In genomic region chr1:66839755-66840438, GRCm38 (mm10) we compare ENCODE assay signal across 20 mouse cellular contexts. TPM values are rescaled to one million over a fixed set of nuclear protein-coding genes. Genes with fewer than 3 reads are reported as not detected.
DNase-seq lines count a peak whose midpoint lies in the region; ATAC-seq and TF ChIP-seq lines count a peak whose summit lies in the region.
"Had no signal": no experiment of that assay in that cellular context is flagged by ENCODE, and none has a peak within 500 bp of the region (broad histone marks: within the 10 kb centered on the region; RNA-seq: fewer than 3 reads in every experiment).

No protein-coding gene starts in this region.

- WGBS in heart, embryonic 12.5 days: 60% methylated on average over 7 of the region's 7 CpGs
- 70% methylated on average over 7 of the region's 7 CpGs for WGBS in liver, embryonic 15.5 days (ENCODE audit: insufficient replicate concordance)
- WGBS in intestine, postnatal 0 days: 22% methylated on average over 7 of the region's 7 CpGs

- no peak for DNase-seq in heart, postnatal 36 days
- DNase-seq in liver: no peak
- no peak for DNase-seq in kidney, adult 11 months
- DNase-seq in ovary, adult 18-20 months (ENCODE audit: low spot score): no peak
- DNase-seq: adrenal gland, postnatal 25 days; cerebellum, postnatal 10 days; embryo, embryonic 11 days; retina, postnatal 1 day; thymus, postnatal 14 days had no signal

- peaks cover 50% of the 10 kb centered on the region for H3K36me3 ChIP-seq in heart, embryonic 12.5 days
- peaks cover 37% of the 10 kb centered on the region for H3K36me3 ChIP-seq in liver, embryonic 15.5 days (replicated peaks)
- H3K36me3 ChIP-seq in intestine, postnatal 0 days (ENCODE audit: control insufficient read depth, insufficient read depth): peaks cover 46% of the 10 kb centered on the region
- H3K36me3 ChIP-seq: hindbrain, embryonic 15.5 days; neural tube, embryonic 15.5 days had no signal

- no peak for TF ChIP-seq CTCF in intestine, postnatal 0 days (IDR thresholded peaks at IDR 0.05; ENCODE audit: low read depth)

- peak overlapping the region; percentile 44; the same call in 1 of the 2 replicates for H3K27ac ChIP-seq in heart, embryonic 12.5 days (ENCODE audit: poor library complexity, severe bottlenecking)
- 0 out of 2 replicates have a peak overlapping the region, but pooled peaks have one; percentile 2 for H3K27ac ChIP-seq in liver, embryonic 15.5 days (replicated peaks)
- H3K27ac ChIP-seq in intestine, postnatal 0 days (ENCODE audit: low read depth, low read length): no peak overlapping the region
- H3K27ac ChIP-seq: forebrain, embryonic 13.5 days; hindbrain, embryonic 15.5 days; layer of hippocampus, adult 2 months; macrophage; neural tube, embryonic 15.5 days had no signal

- no peak overlapping the region for H3K4me3 ChIP-seq in heart, embryonic 12.5 days
- H3K4me3 ChIP-seq in liver, embryonic 15.5 days (replicated peaks): no peak overlapping the region
- H3K4me3 ChIP-seq in intestine, postnatal 0 days (ENCODE audit: low read depth, low read length): no peak overlapping the region
- H3K4me3 ChIP-seq: forebrain, embryonic 13.5 days; hindbrain, embryonic 15.5 days; layer of hippocampus, adult 2 months; neural tube, embryonic 15.5 days had no signal

- intact Hi-C loops in heart, postnatal 36 days (cut with DNase I): loop anchor here (5.0 kb wide), 2 partner anchors 118 to 163 kb away; no protein-coding TSS in a partner anchor

- H3K4me1 ChIP-seq in heart, embryonic 12.5 days (replicated peaks): peaks cover 8% of the 10 kb centered on the region; the same call in 1 of the 2 replicates
- no peaks in the 10 kb centered on the region; the same call in 1 of the 2 replicates for H3K4me1 ChIP-seq in liver, embryonic 15.5 days (replicated peaks)
- no peaks in the 10 kb centered on the region for H3K4me1 ChIP-seq in intestine, postnatal 0 days (replicated peaks; ENCODE audit: control insufficient read depth, insufficient read depth, low read length)
- H3K4me1 ChIP-seq: forebrain, embryonic 13.5 days; hindbrain, embryonic 15.5 days had no signal

- no peak overlapping the region for H3K9ac ChIP-seq in heart, embryonic 12.5 days
- no peak overlapping the region for H3K9ac ChIP-seq in liver, embryonic 15.5 days
- H3K9ac ChIP-seq in intestine, postnatal 0 days (ENCODE audit: low read depth, low read length): no peak overlapping the region
- H3K9ac ChIP-seq: forebrain, embryonic 13.5 days; hindbrain, embryonic 15.5 days; neural tube, embryonic 15.5 days had no signal

- no peaks in the 10 kb centered on the region for H3K27me3 ChIP-seq in heart, embryonic 12.5 days (replicated peaks)
- no peaks in the 10 kb centered on the region for H3K27me3 ChIP-seq in liver, embryonic 15.5 days
- no peaks in the 10 kb centered on the region for H3K27me3 ChIP-seq in intestine, postnatal 0 days (replicated peaks; ENCODE audit: control insufficient read depth, insufficient read depth, low read length)
- H3K27me3 ChIP-seq: forebrain, embryonic 13.5 days; hindbrain, embryonic 15.5 days; neural tube, embryonic 15.5 days had no signal

- ATAC-seq in heart, embryonic 12.5 days (ENCODE audit: insufficient number of reproducible peaks, low FRiP score): no peak
- peak; percentile 43; the same call in 1 of the 2 replicates for ATAC-seq in liver, embryonic 15.5 days (ENCODE audit: insufficient read depth)
- ATAC-seq in intestine, postnatal 0 days: peak; percentile 53
- peak; percentile 22; the same call in 1 of the 2 replicates for ATAC-seq in megakaryocyte-erythroid progenitor cell, adult 5-6 weeks (replicated peaks; ENCODE audit: low FRiP score, low TSS enrichment, poor library complexity, severe bottlenecking)
- ATAC-seq: activated CD4-positive, CD25-positive, alpha-beta regulatory T cell, adult 4 months had no signal

- no peak overlapping the region for H3K4me2 ChIP-seq in heart, embryonic 12.5 days
- H3K4me2 ChIP-seq in liver, embryonic 15.5 days: no peak overlapping the region
- no peak overlapping the region for H3K4me2 ChIP-seq in intestine, postnatal 0 days (replicated peaks; ENCODE audit: low read depth)
- H3K4me2 ChIP-seq: forebrain, embryonic 13.5 days; heart, embryonic 11.5 days; hindbrain, embryonic 15.5 days; neural tube, embryonic 15.5 days had no signal

- no peaks in the 10 kb centered on the region for H3K9me3 ChIP-seq in heart, embryonic 12.5 days (replicated peaks)
- H3K9me3 ChIP-seq in liver, embryonic 15.5 days (replicated peaks): no peaks in the 10 kb centered on the region
- H3K9me3 ChIP-seq in intestine, postnatal 0 days (ENCODE audit: control insufficient read depth): no peaks in the 10 kb centered on the region
- H3K9me3 ChIP-seq: forebrain, embryonic 13.5 days; hindbrain, embryonic 15.5 days; neural tube, embryonic 15.5 days had no signal

RNA-seq across cellular contexts. Expression of gene Kansl1l, which starts 22.5 kb away (rescaled TPM):
- 12.1 and 13.1 TPM in 2 replicates for polyA plus RNA-seq in heart, embryonic 12.5 days (2016; fragmentation: Nextera tagmentation; extraction: Ambion mirVana)
- total RNA-seq in heart, postnatal 36 days (2021): 10 to 100 TPM; 22.2 to 23.2 TPM
- polyA plus RNA-seq in liver, embryonic 15.5 days (2015; fragmentation: Nextera tagmentation; extraction: Ambion mirVana): 3.3 and 3.9 TPM in 2 replicates
- 7.2 TPM in 2 replicates for polyA plus RNA-seq in intestine, postnatal 0 days (2015; fragmentation: Nextera tagmentation; extraction: Ambion mirVana)
- 28.2 and 36.1 TPM in 2 replicates for total RNA-seq in megakaryocyte-erythroid progenitor cell, adult 5-6 weeks (2014; fragmentation: Nextera tagmentation)
- total RNA-seq in megakaryocyte-erythroid progenitor cell, adult 5-6 weeks (2017): 24.7 and 53.3 TPM in 2 replicates

RNA-seq across cellular contexts. Expression of gene Acadl, which starts 23.2 kb away (rescaled TPM):
- 396 and 405 TPM in 2 replicates for polyA plus RNA-seq in heart, embryonic 12.5 days (2016; fragmentation: Nextera tagmentation; extraction: Ambion mirVana)
- 1,000 to 10,000 TPM; 1,167 to 1,246 TPM for total RNA-seq in heart, postnatal 36 days (2021)
- polyA plus RNA-seq in liver, embryonic 15.5 days (2015; fragmentation: Nextera tagmentation; extraction: Ambion mirVana): 140 and 145 TPM in 2 replicates
- 610 and 613 TPM in 2 replicates for polyA plus RNA-seq in intestine, postnatal 0 days (2015; fragmentation: Nextera tagmentation; extraction: Ambion mirVana)
- 85.6 and 91.2 TPM in 2 replicates for total RNA-seq in megakaryocyte-erythroid progenitor cell, adult 5-6 weeks (2014; fragmentation: Nextera tagmentation)
- 84.5 and 85.8 TPM in 2 replicates for total RNA-seq in megakaryocyte-erythroid progenitor cell, adult 5-6 weeks (2017)
